Mouse (Mus musculus) liver, postnatal 0 days (tissue): ENCODE data around the gene Nnat. TPM values are rescaled to one million over a fixed set of nuclear protein-coding genes. Genes with fewer than 3 reads are reported as not detected.

Experiments
- ATAC-seq: fragments of 200-750 bp; cut with Nextera tagmentation; 2 replicates; pipeline ENCODE4 v1.8.0; 2017; ENCODE audit warnings: mild to moderate bottlenecking, moderate library complexity
- DNase-seq: peaks from one replicate; pipeline ENCODE4 v3.0.0-alpha.2; 2016
- H3K27ac ChIP-seq: fragments of 300-500 bp; sonication (generic); 2 replicates; pipeline ENCODE4 v1.5.1; 2014; ENCODE audit warnings: antibody characterized with exemption, moderate library complexity, mild to moderate bottlenecking, low read depth
- H3K27me3 ChIP-seq: fragments of 300-500 bp; sonication (generic); 2 replicates; pipeline ENCODE4 v1.6.1; 2014; ENCODE audit warnings: low read length, control low read depth, mixed read lengths; ENCODE audit not compliant: insufficient read depth
- H3K36me3 ChIP-seq: fragments of 300-500 bp; sonication (generic); replicated peaks from 2 replicates; pipeline ENCODE4 v1.6.1; 2014; ENCODE audit warnings: mild to moderate bottlenecking, control low read depth, low read length, moderate library complexity, mixed read lengths; ENCODE audit not compliant: insufficient read depth
- H3K4me1 ChIP-seq: fragments of 300-500 bp; sonication (generic); 2 replicates; pipeline ENCODE4 v1.6.1; 2014; ENCODE audit warnings: antibody characterized with exemption, mild to moderate bottlenecking, control low read depth; ENCODE audit not compliant: insufficient read depth
- H3K4me2 ChIP-seq: fragments of 300-500 bp; sonication (generic); 2 replicates; pipeline ENCODE4 v1.6.1; 2014; ENCODE audit warnings: low read depth, mild to moderate bottlenecking, low read length, moderate library complexity, mixed read lengths
- H3K4me3 ChIP-seq: fragments of 300-500 bp; sonication (generic); 2 replicates; pipeline ENCODE4 v1.5.1; 2014; ENCODE audit warnings: low read depth, low read length
- H3K9ac ChIP-seq: fragments of 300-500 bp; sonication (generic); replicated peaks from 2 replicates; pipeline ENCODE4 v1.6.1; 2014; ENCODE audit warnings: mild to moderate bottlenecking, moderate library complexity
- H3K9me3 ChIP-seq: fragments of 300-500 bp; sonication (generic); 2 replicates; pipeline ENCODE4 v1.6.1; 2016; ENCODE audit warnings: mild to moderate bottlenecking, control low read depth, low read length, mixed read lengths
- CTCF ChIP-seq: sonication (generic); IDR thresholded peaks from 2 replicates; pipeline ENCODE4 v1.5.1; 2016; ENCODE audit warnings: antibody characterized with exemption, low read depth
- EP300 ChIP-seq: IDR thresholded peaks from 2 replicates; pipeline ENCODE4 v1.6.1; 2016; ENCODE audit warnings: antibody characterized with exemption, low read depth, mild to moderate bottlenecking
- WGBS: fragments of 180-500 bp; shearing (Covaris S2); extraction: QIAGEN DNeasy Blood & Tissue Kit; methylation state at CpG from one replicate; pipeline ENCODE4 v1.1.7; 2014; ENCODE audit not compliant: insufficient replicate concordance; 5-methylcytosine and 5-hydroxymethylcytosine counted together
- polyA plus RNA-seq: library from polyadenylated mRNA; unstranded; fragments of >200 nt; fragmentation: Nextera tagmentation; extraction: Ambion mirVana; gene quantifications from 2 replicates; pipeline ENCODE4 v1.2.1, GENCODE M21; 2015

Nnat gene
- polyA plus RNA-seq, 1 experiment from 2014 or later: 6.6 TPM

DNA sequence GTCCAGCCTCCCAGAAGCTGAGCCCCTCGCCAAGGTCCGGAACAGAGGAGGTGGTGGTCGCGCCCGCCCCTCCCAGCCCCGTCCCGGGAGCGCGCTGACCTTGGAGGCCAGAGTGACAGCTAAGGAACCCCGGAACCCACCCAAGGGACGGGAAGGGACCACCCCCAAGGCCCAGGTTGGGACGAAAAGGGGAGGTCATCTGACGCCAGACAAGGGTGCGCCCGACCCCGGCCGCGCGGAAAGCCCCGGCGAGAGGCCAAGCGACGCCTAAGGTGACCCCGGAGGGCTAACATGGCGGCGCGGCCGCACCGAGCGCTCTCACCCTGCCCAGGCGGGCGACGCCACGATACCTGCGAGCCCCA, 6.0 kb downstream of the Nnat start:
- H3K9me3 ChIP-seq: no peaks in the 10 kb centered on the region
- peak overlapping the region; percentile 75 for H3K4me3 ChIP-seq
- no peak for DNase-seq
- peak; percentile 28; the same call in 1 of the 2 replicates for ATAC-seq
- H3K4me2 ChIP-seq: peak overlapping the region; percentile 90
- TF ChIP-seq EP300: no peak
- no peak for TF ChIP-seq CTCF
- H3K36me3 ChIP-seq: no peaks in the 10 kb centered on the region
- H3K27ac ChIP-seq: peak overlapping the region; percentile 81
- H3K4me1 ChIP-seq: peaks cover 15% of the 10 kb centered on the region
- no peaks in the 10 kb centered on the region for H3K27me3 ChIP-seq
- peak overlapping the region; percentile 91 for H3K9ac ChIP-seq
- 1% methylated on average over 27 of the region's 35 CpGs for WGBS

DNA sequence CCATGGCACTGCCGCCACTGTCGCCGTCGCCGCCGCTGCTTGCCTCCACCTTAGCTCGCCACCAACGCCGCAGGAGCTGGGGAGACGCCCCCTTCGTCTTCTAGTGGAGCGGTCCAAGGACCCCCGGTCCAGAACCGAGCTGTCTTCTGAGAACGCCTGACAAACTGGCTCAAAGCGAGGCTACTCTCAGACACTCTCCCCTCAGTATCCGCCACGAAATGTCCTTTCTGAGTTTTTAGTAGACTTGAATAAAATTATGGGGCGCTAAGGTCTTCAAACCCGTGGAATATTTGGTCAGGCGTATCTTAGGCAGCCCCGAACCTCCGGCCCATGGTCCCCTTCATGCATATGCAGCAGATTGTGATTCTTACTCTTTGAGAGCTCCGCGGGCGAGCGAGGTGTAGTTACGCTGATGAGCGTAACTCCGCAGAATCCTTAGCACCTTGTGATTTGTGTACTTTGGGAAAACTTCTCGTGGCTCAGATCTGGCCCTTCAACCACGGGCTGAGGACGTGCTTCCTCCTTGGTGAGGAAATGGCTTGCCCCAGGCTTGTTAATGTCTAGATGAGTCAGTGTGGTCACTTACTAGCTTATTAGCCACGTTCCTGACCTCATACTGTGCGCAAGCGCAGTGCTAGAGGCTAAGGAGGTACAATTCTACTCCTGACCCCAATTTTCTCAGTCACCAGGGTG, 6.5 kb downstream of the Nnat start:
- TF ChIP-seq CTCF (no peak), EP300 (peak; percentile 82)
- ATAC-seq (peak; percentile 86), DNase-seq (peak; percentile 85)
- peak overlapping the region; percentile 75 for H3K4me3 ChIP-seq
- no peaks in the 10 kb centered on the region for H3K9me3 ChIP-seq
- peak overlapping the region; percentile 90 for H3K4me2 ChIP-seq
- peaks cover 15% of the 10 kb centered on the region for H3K4me1 ChIP-seq
- peak overlapping the region; percentile 81 for H3K27ac ChIP-seq
- peak overlapping the region; percentile 91 for H3K9ac ChIP-seq
- H3K36me3 ChIP-seq: no peaks in the 10 kb centered on the region
- 1% methylated on average over 35 of the region's 36 CpGs for WGBS
- H3K27me3 ChIP-seq: no peaks in the 10 kb centered on the region

DNA sequence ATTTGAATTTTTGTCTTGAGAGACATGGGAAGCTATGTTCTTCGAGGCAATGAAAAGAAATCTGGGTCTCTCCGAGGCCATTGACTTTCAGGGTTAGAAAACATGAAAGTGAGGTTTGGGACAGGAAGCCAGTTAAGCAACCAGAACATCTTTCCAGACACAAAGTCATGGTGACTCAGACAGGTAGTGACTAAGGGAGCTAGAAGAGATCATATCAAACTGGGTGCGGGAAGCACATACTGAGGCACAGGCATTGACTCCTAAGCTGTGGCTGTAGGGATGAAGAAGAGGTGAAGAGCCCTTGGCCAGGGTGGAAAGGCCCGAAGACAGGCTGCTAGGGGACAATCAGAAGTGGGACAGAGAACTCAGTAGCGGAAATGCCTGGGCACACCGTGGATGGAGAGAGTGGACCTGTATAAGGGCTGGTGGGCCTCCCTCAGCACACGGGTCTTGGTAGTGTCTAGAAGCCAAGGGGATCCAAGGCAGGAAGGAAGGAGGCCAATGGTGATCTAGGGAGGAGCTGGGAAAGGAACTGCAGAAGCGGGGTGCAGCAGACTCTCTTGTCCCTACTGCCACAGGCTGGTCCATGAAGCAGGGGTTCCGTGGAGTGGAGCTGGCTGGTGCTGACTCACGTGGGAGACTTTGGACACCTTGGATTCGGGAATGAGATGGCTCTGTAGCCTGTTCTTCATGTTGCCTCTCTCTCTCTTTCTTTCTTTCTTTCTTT, 7.5 kb downstream of the Nnat start:
- peak overlapping the region; percentile 90 for H3K4me2 ChIP-seq
- DNase-seq (no peak), ATAC-seq (no peak)
- peak overlapping the region; percentile 91; the same call in 1 of the 2 replicates for H3K9ac ChIP-seq
- H3K9me3 ChIP-seq: no peaks in the 10 kb centered on the region
- H3K4me1 ChIP-seq: peaks cover 15% of the 10 kb centered on the region
- H3K27ac ChIP-seq: peak overlapping the region; percentile 81
- TF ChIP-seq EP300 (no peak), CTCF (no peak)
- WGBS: 67% methylated on average over 11 of the region's 11 CpGs
- H3K27me3 ChIP-seq: no peaks in the 10 kb centered on the region
- peak overlapping the region; percentile 75 for H3K4me3 ChIP-seq
- no peaks in the 10 kb centered on the region for H3K36me3 ChIP-seq

DNA sequence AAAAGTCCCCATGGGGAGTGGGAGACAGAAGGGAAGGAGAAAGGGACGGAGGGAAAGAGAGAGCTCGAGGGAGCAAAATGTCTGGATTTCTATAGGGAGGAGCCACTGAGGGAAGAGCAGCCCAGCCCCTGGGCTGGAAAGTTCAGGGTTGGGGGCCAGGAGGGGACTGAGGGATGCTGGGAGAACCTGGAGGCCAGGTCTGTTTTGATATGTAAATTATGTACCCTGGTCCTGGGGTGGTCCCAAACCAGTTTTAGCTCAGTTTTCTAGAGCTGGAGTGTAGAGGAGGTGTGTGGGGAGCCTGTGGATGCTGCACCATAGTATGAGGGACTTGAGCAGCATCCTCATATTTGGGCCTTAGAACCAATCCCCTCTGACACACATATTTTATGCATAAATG, 9.0 kb downstream of the Nnat start:
- H3K9ac ChIP-seq: no peak overlapping the region
- H3K4me1 ChIP-seq: peaks cover 15% of the 10 kb centered on the region
- H3K36me3 ChIP-seq: no peaks in the 10 kb centered on the region
- WGBS: 48% methylated on average over 2 of the region's 2 CpGs
- no peaks in the 10 kb centered on the region for H3K9me3 ChIP-seq
- ATAC-seq: no peak
- no peak for TF ChIP-seq CTCF
- no peak for TF ChIP-seq EP300
- H3K4me2 ChIP-seq: no peak overlapping the region
- DNase-seq: no peak
- H3K27me3 ChIP-seq: no peaks in the 10 kb centered on the region
- no peak overlapping the region for H3K27ac ChIP-seq
- H3K4me3 ChIP-seq: no peak overlapping the region

DNA sequence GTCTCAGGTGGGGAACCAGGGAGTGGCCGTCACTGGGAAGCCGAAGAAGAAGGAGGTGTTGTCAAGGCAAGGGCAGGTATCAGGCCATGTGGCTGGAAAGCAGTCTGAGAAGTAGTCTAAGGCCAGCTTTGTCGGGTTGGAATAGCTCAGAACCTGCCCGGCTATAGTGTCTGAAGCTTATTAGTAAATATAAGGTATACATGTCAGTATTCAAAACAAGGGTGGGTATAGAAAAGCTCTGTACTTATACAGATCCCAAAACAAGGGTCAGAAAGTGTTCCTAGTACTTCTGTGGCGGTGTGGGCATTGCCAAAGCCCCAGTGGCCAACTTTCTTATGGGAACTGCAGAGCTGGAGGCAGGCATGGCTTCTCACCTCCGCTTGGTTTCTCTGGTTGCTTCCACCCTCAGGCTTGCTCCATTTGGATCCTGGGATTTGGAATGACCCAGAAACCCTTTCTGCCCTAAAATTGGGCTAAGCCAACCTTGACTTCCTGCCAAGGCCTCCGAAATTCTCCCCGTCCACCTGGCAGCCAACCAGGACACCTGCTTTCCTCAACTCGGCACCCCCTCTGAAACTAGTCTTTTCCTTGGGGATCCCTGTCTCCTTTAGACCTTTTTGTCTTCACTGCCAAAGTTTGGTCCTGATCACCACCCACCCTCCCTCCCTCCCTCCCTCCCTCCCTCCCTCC, 10.1 kb downstream of the Nnat start:
- Histone ChIP-seq H3K4me2 (no peak overlapping the region), H3K4me3 (no peak overlapping the region), H3K27me3 (no peaks in the 10 kb centered on the region), H3K4me1 (peaks cover 13% of the 10 kb centered on the region), H3K36me3 (no peaks in the 10 kb centered on the region), H3K9me3 (no peaks in the 10 kb centered on the region), H3K27ac (peak overlapping the region; percentile 49; the same call in 1 of the 2 replicates), H3K9ac (no peak overlapping the region)
- no peak for TF ChIP-seq CTCF
- no peak for TF ChIP-seq EP300
- DNase-seq: peak; percentile 34
- 61% methylated on average over 9 of the region's 9 CpGs for WGBS
- no peak for ATAC-seq

DNA sequence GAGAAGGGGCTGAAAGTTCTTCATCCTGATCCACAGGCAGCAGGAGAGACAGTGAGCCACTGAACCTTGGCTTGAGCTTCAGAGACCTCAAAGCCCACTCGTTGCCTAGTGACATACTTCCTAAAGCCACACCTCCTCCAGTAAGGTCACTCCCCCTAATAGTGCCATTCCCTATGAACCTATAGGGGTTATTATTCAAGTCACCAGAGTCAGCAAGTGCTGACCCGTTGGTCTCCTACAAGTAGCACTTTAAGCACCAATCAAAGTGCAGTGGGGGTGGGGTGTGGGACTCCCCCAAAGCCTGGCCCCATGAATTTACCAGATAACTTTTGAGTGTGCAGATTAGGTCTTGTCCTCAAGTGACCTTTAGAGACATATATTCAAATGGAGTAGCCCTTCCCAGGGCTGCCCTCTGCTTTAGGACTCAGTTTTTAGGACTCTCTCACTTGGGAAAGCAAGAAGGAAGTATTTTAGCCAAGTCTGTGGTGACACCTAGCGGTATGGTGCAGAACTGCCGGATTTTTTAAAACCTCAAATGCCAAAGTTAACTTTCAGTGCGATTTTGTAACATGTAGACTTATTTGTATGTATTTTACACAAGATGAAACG, 11.4 kb downstream of the Nnat start, which contains the start of gene Blcap:
TSS of gene Blcap (minus strand) at position 51 of the 609 bp plus-strand sequence.
- 11% methylated on average over 6 of the region's 6 CpGs for WGBS
- Histone ChIP-seq H3K27ac (peak within 1 kb of the TSS; percentile 49; the same call in 1 of the 2 replicates), H3K4me3 (no peak within 1 kb of the TSS), H3K4me2 (no peak within 1 kb of the TSS), H3K36me3 (no peaks in the 10 kb centered on the region), H3K27me3 (no peaks in the 10 kb centered on the region), H3K9ac (no peak within 1 kb of the TSS), H3K9me3 (no peaks in the 10 kb centered on the region), H3K4me1 (peaks cover 13% of the 10 kb centered on the region)
- DNase-seq: peak; percentile 47
- ATAC-seq: no peak
- TF ChIP-seq EP300 (no peak), CTCF (peak; percentile 88)
